Mouse (Mus musculus) embryonic fibroblast, embryonic 13.5 days (primary cell): Measurements from ENCODE around the gene Slc25a21.

Experiments
- CTCF ChIP-seq: IDR thresholded peaks from 2 replicates; pipeline ENCODE4 v1.5.1; 2011; ENCODE audit warnings: mild to moderate bottlenecking, control low read depth, low read length, moderate library complexity, borderline replicate concordance; ENCODE audit not compliant: insufficient read depth
- POLR2A ChIP-seq: IDR thresholded peaks from 2 replicates; pipeline ENCODE4 v1.6.1; 2011; ENCODE audit warnings: low read depth, mild to moderate bottlenecking, control low read depth, low read length, moderate library complexity

DNA sequence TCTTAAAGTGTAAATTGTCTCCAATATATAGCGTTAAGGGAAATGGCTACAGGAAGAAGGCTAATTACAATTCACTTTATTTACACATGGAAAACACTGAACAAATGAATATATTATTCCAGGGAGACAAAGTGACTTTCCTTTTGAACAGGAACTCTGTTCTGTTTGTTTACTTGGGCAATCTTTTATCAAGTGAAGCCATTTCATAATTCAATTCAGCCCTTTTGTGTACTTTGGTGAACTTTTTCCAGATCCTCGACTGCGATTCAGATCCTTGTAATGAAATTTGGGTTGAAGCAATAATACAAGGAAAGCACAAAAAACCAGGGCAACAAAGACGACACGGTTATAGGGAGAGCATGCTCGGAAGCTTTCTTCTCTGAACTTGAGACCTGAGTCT is 423.3 kb downstream of the Slc25a21 start:
- TF ChIP-seq CTCF (no peak), POLR2A (no peak)
